Mouse (Mus musculus): Measurements from ENCODE around the gene Dnm2. TPM values are rescaled to one million over a fixed set of nuclear protein-coding genes. Genes with fewer than 3 reads are reported as not detected.
"Not testable (repeated sequence)": the region's sequence is repeated elsewhere in the genome, so short reads cannot be mapped to it uniquely, and the experiment has no call there.

Gene Dnm2
- polyA plus RNA-seq, 1 experiment, result 68.6 TPM

DNA sequence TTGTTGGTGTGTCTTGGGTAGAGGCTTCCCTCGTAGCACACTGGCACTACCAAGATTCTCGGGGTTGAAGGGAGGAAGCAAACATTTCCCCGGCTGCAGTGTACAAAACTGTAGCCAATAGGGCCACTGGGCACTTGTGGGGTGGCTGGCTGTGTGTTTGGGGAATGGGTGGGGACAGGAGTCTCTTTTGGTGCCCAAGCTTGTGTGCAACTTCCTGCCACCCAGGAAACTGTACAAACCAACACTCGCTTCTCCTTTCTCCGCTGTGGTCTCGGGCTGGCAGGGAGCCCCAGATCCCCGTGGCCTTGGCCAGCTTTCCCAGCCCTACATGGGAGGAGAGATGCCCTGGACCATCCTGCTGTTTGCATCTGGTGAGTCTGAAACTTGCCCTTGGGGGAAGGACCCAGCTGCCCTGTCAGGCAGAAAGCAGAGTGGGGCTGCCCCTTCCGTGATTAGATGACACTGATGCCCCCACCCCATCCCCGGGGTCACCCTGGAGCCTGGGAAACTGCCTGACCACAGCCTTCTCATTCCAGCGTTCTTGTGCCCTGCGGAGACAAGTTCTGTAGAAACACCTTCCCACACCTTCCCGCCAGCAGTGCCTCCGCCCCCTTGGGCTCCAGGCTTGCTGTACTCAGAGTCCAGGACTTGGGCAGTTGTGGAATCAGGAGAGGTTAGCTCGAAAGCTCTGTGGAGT, 101.4 kb downstream of the Dnm2 start, which contains the start of gene AB124611:
Gene AB124611 (plus strand): TSS at position 240 of the 697 bp plus-strand sequence.
- DNase-seq, result no peak
- Histone ChIP-seq H3K4me3 (replicated peaks; ENCODE audit: insufficient read depth, low read depth, low read length) (no peak within 1 kb of the TSS), H3K27me3 (ENCODE audit: control insufficient read depth, insufficient read depth, low read length) (no peaks in the 10 kb centered on the region), H3K4me1 (ENCODE audit: control insufficient read depth, insufficient read depth, low read length) (no peaks in the 10 kb centered on the region), H3K27ac (ENCODE audit: insufficient read depth, low read length) (no peak within 1 kb of the TSS)
- 39% methylated on average over 14 of the region's 14 CpGs for WGBS
- TF ChIP-seq CTCF (IDR thresholded peaks at IDR 0.05; ENCODE audit: borderline replicate concordance, insufficient read depth, low read depth, low read length), result no peak
- TF ChIP-seq POLR2A (IDR thresholded peaks at IDR 0.05; ENCODE audit: borderline replicate concordance, insufficient read depth, low read length), result no peak

DNA sequence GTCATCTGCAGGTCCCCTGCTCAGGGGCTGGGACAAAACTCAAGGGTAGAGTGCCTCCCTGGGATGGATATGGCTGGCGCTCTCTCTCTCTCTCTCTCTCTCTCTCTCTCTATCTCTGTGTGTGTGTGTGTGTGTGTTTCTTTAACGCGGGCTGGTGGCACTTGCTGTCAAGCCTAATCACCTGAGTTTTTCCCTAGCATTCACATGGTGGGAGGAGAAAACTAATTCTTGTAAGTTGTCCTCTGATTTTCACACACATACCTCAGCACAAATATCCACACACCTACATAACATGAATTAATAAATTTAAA, 101.9 kb downstream of the Dnm2 start:
- no peaks in the 10 kb centered on the region for H3K27me3 ChIP-seq (ENCODE audit: control insufficient read depth, insufficient read depth, low read length)
- no peak overlapping the region for H3K4me3 ChIP-seq (replicated peaks; ENCODE audit: insufficient read depth, low read depth, low read length)
- TF ChIP-seq POLR2A (IDR thresholded peaks at IDR 0.05; ENCODE audit: borderline replicate concordance, insufficient read depth, low read length) (no peak), CTCF (IDR thresholded peaks at IDR 0.05; ENCODE audit: borderline replicate concordance, insufficient read depth, low read depth, low read length) (no peak)
- no peak for DNase-seq
- WGBS, result 81% methylated on average over 3 of the region's 3 CpGs
- H3K27ac ChIP-seq (ENCODE audit: insufficient read depth, low read length), result no peak overlapping the region
- H3K4me1 ChIP-seq (ENCODE audit: control insufficient read depth, insufficient read depth, low read length), result no peaks in the 10 kb centered on the region

DNA sequence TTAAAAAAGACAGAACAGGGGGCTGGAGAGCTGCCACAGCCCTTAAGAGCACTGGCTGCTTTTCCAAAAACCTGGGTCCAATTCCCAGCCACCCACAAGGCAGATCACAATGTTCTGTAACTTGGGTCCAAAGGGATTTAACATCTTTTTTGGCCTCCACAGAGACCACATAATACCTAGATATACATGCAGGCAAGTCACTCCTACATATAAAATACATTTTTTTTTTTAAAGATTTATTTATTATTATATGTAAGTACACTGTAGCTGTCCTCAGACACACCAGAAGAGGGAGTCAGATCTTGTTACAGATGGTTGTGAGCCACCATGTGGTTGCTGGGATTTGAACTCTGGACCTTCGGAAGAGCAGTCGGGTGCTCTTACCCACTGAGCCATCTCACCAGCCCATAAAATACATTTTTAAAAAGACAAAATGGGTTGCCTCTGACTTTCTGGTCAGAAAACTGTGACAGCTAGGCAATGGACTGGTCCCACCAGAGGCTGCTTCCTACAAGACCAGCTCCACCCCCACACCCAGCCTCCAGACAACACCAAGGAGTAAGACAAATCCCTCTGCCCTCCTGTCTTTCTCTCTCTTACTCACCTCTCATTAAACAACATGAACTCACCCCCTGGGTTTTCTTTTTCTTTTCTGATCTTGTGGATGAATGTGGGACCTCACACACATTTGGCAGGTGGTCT, 102.5 kb downstream of the Dnm2 start:
- DNase-seq, result no peak
- Histone ChIP-seq H3K27ac (ENCODE audit: insufficient read depth, low read length) (no peak overlapping the region), H3K27me3 (ENCODE audit: control insufficient read depth, insufficient read depth, low read length) (no peaks in the 10 kb centered on the region), H3K4me1 (ENCODE audit: control insufficient read depth, insufficient read depth, low read length) (no peaks in the 10 kb centered on the region), H3K4me3 (replicated peaks; ENCODE audit: insufficient read depth, low read depth, low read length) (no peak overlapping the region)
- TF ChIP-seq CTCF (IDR thresholded peaks at IDR 0.05; ENCODE audit: borderline replicate concordance, insufficient read depth, low read depth, low read length), result no peak
- no peak for TF ChIP-seq POLR2A (IDR thresholded peaks at IDR 0.05; ENCODE audit: borderline replicate concordance, insufficient read depth, low read length)
- 90% methylated on average over 2 of the region's 2 CpGs for WGBS

DNA sequence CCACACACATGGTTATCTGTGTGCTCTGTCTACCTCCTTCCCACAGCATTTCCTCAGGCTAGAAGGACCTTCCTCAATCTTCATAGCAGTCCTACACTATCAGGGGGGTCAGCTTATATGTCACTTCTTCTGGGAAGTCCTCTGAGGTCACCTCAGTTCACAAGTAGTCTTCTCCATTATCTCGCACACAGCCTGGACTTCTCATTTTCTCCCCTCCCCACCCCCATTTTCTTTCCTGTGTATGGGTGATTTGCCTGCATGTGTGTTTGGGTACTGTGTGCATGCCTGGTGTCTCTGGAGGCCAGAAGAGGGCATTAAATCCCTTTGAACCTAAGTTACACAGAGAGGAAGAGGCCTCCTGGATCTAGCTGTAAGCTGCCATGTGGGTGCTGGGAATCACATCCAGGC, 103.2 kb downstream of the Dnm2 start:
- H3K4me3 ChIP-seq (replicated peaks; ENCODE audit: insufficient read depth, low read depth, low read length), result no peak overlapping the region
- no peaks in the 10 kb centered on the region for H3K4me1 ChIP-seq (ENCODE audit: control insufficient read depth, insufficient read depth, low read length)
- H3K27me3 ChIP-seq (ENCODE audit: control insufficient read depth, insufficient read depth, low read length), result no peaks in the 10 kb centered on the region
- DNase-seq, result no peak
- WGBS, result 78% methylated on average over 1 of the region's 1 CpGs
- H3K27ac ChIP-seq (ENCODE audit: insufficient read depth, low read length), result no peak overlapping the region
- TF ChIP-seq CTCF (IDR thresholded peaks at IDR 0.05; ENCODE audit: borderline replicate concordance, insufficient read depth, low read depth, low read length), result no peak
- no peak for TF ChIP-seq POLR2A (IDR thresholded peaks at IDR 0.05; ENCODE audit: borderline replicate concordance, insufficient read depth, low read length)

DNA sequence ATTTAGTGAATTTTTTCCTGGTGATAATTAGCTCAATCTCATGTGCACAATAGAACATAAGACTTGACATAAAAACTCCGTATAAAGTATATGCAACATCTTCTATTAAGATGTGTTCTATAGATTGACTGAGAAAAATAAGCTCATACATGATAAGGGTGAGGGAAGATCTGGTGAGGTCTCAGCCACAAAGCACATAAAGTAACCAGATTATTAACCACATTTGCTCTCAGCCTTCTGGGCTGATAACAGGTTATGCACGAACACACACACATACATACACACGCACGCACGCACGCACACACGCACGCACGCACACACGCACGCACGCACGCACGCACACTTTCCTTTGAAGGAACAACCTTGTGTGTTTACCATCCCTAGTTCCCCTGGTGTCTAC, 111.8 kb downstream of the Dnm2 start:
- DNase-seq, result no peak
- H3K27ac ChIP-seq (ENCODE audit: insufficient read depth, low read length), result no peak overlapping the region
- H3K27me3 ChIP-seq (ENCODE audit: control insufficient read depth, insufficient read depth, low read length), result no peaks in the 10 kb centered on the region; the same call in 1 of the 2 replicates
- 94% methylated on average over 14 of the region's 14 CpGs for WGBS
- H3K4me1 ChIP-seq (ENCODE audit: control insufficient read depth, insufficient read depth, low read length), result 0 out of 2 replicates have a peak, but pooled peaks cover 3% of the 10 kb centered on the region
- TF ChIP-seq CTCF (IDR thresholded peaks at IDR 0.05; ENCODE audit: borderline replicate concordance, insufficient read depth, low read depth, low read length) (no peak), POLR2A (IDR thresholded peaks at IDR 0.05; ENCODE audit: borderline replicate concordance, insufficient read depth, low read length) (no peak)
- H3K4me3 ChIP-seq (replicated peaks; ENCODE audit: insufficient read depth, low read depth, low read length), result no peak overlapping the region

DNA sequence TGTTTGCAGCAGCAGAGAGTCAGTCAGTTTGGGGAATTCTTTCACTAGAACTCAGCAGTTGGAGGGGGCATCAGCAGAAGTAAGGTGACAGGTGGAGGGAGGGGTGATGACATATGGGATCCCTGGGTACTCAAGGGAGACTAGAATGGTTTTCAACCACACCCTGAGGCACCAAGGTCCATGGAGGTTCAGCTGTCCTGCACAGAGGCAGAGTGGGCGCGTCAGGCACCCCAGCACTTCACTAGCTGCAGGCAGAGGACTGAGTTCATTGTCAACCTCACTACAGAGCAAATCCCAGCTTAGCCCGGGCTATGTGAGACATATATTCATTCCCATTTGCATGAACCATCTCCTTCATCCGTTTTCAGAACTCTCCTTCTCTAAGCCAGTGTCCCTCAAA, 112.3 kb downstream of the Dnm2 start:
- TF ChIP-seq POLR2A (IDR thresholded peaks at IDR 0.05; ENCODE audit: borderline replicate concordance, insufficient read depth, low read length) (no peak), CTCF (IDR thresholded peaks at IDR 0.05; ENCODE audit: borderline replicate concordance, insufficient read depth, low read depth, low read length) (no peak)
- no peak for DNase-seq
- no peaks in the 10 kb centered on the region; the same call in 1 of the 2 replicates for H3K27me3 ChIP-seq (ENCODE audit: control insufficient read depth, insufficient read depth, low read length)
- H3K4me3 ChIP-seq (replicated peaks; ENCODE audit: insufficient read depth, low read depth, low read length), result no peak overlapping the region
- WGBS, result 76% methylated on average over 4 of the region's 4 CpGs
- H3K27ac ChIP-seq (ENCODE audit: insufficient read depth, low read length), result no peak overlapping the region
- H3K4me1 ChIP-seq (ENCODE audit: control insufficient read depth, insufficient read depth, low read length), result 0 out of 2 replicates have a peak, but pooled peaks cover 3% of the 10 kb centered on the region

DNA sequence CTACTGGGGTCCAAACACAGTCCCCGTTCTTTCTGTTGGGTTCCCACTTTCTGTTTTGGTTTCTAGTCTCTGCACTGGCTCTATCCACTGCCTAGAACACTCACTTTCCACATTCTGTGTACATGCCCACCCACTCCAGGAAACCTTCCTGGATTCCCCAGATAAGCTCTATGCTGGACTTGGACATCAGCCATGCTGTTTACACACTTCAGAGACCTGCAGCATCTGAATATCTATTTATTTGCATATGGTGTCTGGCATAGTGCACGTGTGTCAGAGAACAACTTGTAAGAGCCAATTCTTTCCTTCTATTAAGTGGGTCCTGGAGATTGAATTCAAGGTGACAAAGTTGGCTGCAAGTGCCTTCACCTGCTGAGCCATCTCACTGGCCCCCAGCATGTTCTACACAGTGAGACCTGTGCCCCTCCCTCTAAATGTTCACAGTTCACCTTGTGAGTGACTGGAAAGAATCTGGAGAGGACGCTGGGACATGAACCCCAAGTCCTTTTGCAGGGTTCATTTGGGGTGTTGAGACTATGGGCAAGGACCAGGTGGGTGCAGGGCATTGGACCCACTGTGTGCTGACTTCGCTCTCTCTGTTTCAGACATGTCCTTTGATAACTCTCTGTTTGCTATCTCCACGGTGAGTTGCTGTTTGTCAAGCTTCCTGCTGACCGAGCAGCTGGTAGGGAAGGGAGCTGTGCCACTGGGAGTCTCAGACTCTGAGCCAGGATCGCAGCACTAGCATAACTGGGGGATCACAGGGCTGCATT, 115.5 kb downstream of the Dnm2 start:
- H3K4me3 ChIP-seq (replicated peaks; ENCODE audit: insufficient read depth, low read depth, low read length), result no peak overlapping the region
- no peaks in the 10 kb centered on the region for H3K27me3 ChIP-seq (ENCODE audit: control insufficient read depth, insufficient read depth, low read length)
- 0 out of 2 replicates have a peak, but pooled peaks cover 3% of the 10 kb centered on the region for H3K4me1 ChIP-seq (ENCODE audit: control insufficient read depth, insufficient read depth, low read length)
- no peak for DNase-seq
- H3K27ac ChIP-seq (ENCODE audit: insufficient read depth, low read length), result no peak overlapping the region
- 37% methylated on average over 7 of the region's 7 CpGs for WGBS
- no peak for TF ChIP-seq CTCF (IDR thresholded peaks at IDR 0.05; ENCODE audit: borderline replicate concordance, insufficient read depth, low read depth, low read length)
- no peak for TF ChIP-seq POLR2A (IDR thresholded peaks at IDR 0.05; ENCODE audit: borderline replicate concordance, insufficient read depth, low read length)

DNA sequence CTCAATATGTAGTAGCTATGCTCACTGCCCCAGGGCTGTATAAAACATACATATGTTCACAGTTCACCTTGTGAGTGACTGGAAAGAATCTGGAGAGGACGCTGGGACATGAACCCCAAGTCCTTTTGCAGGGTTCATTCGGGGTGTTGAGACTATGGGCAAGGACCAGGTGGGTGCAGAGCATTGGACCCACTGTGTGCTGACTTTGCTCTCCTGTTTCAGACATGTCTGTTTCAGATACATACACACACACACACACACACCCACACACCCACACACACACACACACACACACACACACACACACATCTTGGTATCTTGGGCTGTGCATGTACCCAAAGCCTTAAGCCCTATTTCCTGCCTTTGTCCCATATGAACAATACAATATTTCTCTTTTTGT, 117.3 kb downstream of the Dnm2 start:
- H3K27ac ChIP-seq (ENCODE audit: insufficient read depth, low read length); H3K4me3 ChIP-seq (replicated peaks; ENCODE audit: insufficient read depth, low read depth, low read length); H3K4me1 ChIP-seq (ENCODE audit: control insufficient read depth, insufficient read depth, low read length); DNase-seq; H3K27me3 ChIP-seq (ENCODE audit: control insufficient read depth, insufficient read depth, low read length): not testable (repeated sequence)
- 86% methylated on average over 2 of the region's 2 CpGs for WGBS
